Mouse (Mus musculus) liver (tissue): ENCODE results near the gene Ptrh2.

Experiments used
- DNase-seq: peaks from one replicate; pipeline ENCODE4 v3.0.0-alpha.2; 2020; ENCODE audit warnings: mixed read lengths

Gene Ptrh2

DNA sequence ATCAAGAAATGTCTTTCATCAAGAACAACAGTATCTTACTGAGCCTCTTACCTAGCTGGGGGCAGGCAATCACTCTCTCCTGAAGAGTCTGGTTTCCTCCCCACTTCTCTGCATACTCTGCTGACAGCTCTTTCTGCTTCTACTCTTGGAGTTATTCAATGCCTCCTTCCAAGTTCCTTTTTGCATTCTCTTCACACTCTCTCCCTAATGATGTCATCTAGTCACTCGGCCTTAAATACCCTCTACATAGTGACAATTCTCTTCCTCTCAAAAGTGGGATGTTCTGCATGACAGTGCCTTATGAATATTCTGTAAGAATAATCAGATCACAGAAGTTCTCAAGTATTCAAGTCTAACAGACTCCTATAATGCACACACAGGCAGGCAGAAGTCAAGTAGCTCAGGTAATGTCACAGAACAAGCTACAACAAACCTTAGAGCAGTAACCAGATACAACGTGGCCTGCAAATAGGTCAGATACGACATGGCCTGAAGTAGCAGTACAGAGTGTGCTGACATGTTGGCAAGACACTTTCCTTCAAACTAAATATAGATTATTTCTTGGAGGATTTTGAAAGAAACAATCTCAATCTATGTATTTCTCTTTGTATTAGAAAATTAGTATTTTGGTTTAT, 12.6 kb upstream of the Ptrh2 start:
- no peak for DNase-seq

DNA sequence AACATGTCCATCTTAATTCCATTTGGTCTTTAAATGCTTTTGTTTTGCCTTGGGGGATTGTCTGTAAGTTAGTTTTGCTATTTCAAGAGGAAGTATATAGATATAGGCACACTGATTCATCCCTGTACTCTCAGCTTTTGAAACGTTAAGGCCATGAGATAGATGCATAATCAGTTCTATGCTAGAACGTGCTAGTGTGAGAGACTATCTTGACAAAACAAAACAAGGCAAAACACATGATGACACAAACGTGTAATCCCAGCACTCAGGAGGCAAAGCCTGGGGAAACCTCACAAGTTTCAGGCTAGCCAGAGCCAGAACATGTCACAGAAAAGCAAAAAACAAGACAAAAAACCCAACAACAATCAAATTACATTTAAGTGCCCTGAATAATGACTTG, 11.0 kb upstream of the Ptrh2 start:
- no peak for DNase-seq

DNA sequence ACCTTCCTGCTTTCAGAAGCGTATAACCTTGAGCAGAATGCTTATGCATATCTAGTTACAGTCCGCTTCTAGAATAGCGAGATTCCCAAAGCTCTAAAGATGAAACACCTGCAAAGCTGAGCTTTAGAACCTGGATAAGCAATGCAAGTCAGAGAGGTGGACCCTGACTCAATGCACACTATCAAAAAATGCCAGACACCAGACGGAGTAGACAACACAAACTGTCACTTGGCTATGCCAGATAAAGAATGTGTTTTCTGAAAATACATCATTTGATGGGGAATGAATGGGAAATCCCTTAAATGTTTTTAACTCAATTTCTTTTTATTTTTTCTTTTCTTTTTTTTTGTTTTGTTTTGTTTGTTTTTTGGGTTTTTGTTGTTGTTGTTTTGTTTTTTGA, 8.3 kb upstream of the Ptrh2 start:
- no peak for DNase-seq

DNA sequence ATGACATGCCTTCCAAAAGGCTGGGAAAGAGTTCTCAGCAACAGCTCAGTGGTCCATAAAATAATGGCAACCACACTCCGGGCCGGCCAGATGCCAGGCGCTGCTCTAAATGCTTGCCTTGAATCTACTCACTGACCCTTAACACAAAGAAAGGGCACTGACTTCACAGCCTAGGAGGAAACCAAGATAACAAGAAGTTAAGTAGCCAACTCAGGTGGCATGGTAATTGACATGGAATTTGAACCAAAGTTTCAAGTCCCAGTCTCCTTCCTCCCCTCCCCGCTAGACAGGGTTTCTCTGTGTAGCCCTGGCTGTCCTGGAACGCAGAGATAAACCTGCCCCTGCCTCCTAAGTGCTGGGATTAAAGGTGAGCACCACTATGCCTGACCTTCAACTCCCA, 4.8 kb upstream of the Ptrh2 start:
- no peak for DNase-seq

DNA sequence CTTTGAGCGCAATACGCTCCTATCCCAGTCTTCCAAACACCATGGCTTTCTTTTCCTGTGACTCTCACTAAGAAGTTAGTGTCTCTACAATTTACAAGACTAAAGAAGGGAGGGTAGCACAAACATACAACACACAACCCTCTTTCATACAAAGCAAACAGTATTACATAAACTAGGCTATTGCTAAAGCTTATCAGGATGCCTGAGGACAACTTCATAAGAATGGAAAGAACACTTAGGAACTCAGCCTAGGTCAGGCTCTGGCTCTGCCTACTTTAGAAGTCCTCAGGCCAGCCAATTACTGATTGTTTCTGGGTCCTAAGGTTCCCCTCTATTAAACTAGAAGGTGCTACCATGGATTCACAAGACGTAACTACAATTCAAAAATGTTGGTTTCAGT, 3.1 kb upstream of the Ptrh2 start:
- no peak for DNase-seq

DNA sequence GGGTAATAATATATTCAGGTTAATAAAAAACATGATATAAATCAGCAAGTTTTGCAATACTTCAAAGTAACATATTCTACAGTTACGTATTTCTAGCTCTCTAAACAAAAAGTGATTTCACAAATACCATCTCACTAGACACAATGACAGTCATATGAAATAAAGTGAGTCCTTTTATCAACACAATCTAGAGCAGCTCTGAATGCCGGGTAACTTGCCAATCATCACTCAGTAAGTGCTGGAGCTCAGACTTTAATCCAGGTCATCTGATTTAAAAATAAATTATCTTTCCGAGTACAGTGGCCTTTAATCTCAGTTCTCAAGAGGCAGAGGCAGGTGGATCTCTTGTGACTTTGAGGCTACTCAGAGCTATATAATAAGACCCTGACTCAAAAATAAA, 2.4 kb upstream of the Ptrh2 start:
- no peak for DNase-seq

DNA sequence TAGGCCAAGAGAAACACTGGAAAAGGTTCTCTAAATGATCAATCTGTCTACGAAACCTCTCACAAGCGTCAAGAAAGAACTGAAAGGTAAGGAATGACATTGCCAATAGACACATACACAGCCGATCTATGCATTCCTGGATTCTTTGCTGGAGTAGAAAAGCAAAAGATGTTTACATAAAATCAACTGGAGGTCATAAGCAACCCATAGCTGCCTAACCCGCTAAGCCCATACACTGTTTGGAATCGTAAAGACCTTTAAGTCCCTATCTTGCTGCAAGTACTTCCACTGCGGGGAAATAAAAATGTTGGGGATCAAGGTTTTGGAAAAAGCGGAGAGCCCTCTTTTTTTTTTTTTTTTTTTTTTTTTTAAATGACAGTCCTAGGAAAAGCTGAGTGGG, 924 bp upstream of the Ptrh2 start:
- DNase-seq = no peak

DNA sequence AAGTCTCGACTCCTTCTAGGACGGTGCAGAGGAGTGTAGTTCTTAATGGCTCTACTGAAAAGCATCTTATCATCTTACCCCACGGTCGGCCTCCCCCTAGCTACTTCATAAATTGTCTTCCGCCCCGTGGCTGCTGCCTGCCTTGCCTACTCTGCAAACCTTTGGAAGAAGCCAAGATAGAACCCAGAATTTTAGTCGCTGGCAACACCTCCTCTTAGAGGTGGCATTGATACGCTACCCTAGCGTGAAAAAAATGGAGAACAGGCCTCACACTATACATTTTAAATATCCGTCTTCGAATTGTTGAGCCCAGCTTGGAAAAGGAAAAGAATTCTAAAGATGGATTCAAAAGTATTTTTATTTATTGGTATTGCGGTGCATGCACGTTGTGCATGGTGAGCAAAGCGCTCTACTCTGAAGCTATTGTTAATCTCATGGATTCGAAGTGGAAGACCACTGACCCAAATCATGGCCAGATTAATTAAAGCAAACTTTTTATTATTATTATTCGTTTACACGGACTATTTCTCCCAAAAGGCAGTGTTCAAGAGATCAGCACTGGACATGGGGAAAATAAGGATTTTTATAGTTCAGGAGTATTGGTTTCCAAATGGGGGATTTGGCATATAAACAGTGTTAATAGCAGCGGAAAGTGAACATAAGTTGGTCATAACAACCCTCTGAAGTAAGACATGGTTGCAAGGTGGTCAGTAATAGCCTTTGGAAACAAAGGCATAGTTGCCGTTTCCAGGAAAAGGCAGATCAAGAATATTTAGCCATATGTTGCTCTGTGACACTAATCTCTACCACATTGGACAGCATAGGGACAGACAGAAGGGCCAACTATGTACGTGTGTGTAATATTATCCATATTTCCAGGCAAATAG, 584 bp downstream of the Ptrh2 start:
- no peak for DNase-seq

DNA sequence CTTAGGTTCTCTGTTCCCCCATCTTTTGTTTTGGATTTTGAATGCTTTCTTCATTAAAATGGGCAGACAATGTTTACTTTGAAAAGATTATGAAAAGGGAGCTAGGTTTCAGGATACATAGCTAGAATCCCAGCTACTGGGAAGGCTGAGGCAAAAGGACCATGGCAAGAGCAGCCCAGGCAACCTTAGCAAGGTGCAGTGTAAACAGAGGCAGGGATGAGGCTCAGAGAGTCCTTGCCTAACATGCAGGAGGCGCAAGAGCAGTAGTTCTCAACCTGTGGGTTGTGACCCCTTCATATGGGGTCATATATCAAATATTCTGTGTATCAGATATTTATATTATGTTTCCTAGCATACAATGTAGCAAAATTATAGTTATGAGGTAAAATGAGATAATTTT, 1.6 kb downstream of the Ptrh2 start:
- DNase-seq = no peak

DNA sequence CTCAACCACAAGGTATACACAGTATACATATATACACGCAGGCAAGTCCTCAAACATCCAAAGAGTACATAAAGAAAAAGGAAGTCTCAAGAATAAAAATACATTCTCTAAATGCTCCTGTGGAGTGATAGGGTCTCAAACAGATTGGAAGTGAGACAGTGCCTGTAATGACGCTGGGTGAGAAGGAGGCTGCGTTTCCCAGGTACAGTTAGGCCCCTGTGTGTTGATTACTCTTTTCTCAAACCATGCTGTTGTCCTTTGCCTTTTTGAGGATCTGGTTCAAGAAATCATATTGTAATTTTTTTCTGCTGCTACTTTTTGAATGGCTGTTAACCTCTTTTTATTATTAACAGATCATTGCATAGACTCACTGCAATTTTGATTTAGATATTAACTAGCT, 6.6 kb downstream of the Ptrh2 start:
- no peak for DNase-seq

DNA sequence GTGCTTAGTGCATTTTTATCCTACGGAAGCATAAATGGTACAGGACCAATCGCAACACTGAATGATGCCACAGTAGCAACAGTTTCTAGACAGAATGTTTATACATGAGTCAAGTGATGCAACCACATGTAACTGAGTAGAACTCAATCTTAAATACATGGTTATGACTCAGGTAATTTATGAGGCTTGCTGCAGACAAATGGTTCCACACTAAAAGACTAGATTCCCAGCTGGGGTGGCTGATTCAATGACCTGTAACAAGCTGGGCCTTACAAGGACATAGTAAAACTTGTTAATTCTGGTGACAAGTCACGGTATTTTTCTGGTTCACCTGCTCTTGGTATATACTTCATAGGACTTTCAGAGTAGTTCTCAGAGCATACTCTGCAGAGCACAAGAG, 7.7 kb downstream of the Ptrh2 start:
- DNase-seq = no peak

DNA sequence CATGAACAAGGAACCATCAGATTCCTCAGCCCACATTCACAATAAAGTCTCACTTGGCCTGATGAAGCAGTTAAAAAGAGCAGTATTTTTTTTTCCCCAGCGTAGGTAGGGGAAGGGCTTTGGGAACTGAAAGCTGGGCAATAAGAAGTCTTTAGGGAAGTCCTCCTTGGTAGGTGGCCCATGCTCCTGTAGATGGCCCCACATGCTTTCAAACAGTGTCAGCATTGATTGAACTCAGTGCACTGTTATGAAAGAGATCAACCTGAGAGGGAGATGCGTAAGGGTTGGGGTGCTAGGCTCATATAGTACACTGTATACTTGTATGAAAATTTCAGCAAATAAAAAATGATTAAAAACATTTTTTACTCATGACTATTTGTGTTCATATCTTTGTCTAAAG, 8.2 kb downstream of the Ptrh2 start:
- no peak for DNase-seq

DNA sequence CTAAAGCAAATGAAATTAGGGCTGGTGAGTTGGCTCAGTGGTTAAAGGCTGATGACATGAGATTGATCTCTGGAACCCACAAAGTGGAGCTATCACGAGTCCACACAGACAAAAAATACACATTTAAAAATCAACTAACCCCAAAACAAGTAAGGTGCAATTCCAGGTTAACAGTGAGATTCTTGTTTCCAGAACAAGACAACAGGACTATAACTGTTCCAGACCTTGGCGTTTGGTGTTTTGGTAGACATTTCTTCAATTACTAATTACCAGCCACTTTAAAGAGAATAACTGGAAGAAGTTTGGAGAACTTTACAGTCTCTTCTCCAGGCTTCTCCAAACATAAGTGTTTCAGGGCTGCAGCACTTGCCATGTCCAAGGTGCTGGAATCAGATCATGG, 8.8 kb downstream of the Ptrh2 start:
- DNase-seq = no peak

DNA sequence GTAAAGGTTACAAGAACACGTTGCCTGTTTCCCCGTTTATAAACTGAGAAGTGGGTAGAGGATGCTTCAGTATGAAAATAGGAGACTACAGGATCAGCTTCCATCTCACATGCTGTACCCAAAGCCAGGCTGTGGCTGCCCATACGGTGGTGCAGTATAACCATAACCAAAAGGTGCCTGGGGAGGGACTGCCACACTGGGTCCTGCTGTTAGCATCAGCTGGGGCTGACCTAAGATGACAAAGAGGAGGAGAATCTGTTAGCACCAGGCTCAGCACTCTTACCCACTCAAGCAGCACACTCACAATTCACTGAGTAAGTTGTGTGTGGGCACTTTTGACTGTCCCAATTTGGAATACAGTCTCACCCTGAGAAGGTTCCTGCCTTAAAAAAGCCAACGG, 11.7 kb downstream of the Ptrh2 start:
- DNase-seq = no peak

DNA sequence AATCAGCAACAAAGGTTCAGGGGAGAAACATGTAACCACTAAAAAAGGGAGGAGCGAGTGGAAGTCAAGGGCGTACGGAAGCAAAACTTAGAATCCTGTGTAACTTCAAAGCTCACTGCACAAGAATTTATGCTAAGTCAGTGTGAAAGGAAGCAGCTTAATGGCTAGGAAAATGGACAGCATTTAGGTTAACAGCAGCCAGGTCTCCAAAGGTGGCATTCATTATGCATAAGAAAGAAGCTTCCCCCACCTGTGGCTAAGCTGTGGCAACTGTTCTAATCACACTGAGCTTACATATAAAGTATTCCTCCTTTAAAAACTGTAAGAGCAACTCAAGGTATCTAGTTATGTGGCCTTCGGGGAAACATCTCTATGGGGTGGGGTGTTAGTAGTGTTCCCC, 17.4 kb downstream of the Ptrh2 start:
- no peak for DNase-seq

DNA sequence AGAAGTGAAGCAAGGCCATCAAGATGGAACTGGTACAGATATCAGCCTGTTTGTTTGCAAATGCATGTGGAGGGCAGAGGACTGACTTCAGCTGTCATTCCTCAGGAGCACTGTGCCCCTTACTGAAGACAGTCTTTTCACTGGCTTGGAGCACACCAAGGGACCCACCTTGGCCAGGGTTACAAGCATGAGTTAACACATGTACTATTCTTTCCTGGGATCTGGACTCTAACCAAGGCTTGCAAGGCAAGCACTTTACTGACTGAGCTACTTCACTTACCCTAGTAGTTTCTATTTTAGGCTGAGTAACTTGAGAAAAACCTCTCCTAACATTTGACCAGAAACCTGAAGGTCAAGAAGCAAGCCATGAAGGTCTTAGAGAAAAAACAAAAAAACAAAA, 30.8 kb downstream of the Ptrh2 start:
- no peak for DNase-seq

DNA sequence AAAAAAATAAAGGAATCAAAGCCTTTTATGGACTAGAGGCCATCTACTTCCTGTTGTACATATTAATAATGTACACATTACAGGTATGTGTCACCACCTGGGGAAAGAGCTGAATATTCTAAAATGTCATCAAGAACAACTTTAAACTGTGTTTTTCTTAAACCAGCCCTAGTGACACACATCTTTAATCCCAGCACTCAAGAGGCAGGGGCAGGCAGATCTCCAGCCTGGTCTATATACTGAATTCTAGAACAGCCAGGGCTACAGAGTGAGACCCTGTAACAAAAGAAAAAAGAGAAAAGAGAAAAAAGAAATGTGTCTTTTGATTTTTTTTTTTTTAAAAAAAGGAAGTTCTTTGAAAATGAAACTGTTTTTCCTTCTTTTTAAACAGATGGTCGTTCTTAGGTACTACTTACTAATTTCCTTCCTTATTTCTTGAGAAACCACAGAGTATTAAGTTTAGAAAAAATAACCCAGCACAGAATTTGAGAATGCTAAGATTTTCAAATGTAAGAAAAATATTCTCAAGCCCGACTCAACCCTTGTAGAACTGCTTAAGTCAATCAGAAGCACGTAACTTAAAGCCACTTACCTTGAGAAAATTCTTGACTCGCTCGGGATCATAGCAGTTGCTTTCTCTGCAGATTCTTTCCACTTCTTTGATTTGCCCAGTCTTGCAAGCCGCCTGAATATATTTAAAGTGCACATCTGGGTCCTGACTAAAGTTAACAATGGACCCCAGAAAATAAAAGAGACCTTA, 33.7 kb downstream of the Ptrh2 start:
- no peak for DNase-seq

DNA sequence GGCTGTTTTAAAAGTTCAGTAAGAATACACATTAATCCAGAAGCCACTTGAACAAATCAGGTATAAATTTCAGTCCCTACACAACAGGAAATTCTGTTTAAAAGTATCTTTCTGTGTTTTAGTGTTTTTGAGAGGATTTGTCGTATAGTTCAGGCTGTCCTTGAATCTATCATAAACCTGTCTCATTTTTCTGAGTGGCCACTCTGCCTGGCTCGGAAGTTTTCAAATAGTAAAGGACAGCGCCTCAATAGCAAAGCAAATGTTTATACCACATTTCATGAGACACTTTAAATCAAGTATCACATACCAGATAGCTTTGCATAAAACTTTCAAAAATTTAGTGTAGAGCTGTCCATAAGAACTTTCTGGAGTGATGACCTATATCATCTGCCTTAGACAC, 34.6 kb downstream of the Ptrh2 start:
- DNase-seq = no peak

DNA sequence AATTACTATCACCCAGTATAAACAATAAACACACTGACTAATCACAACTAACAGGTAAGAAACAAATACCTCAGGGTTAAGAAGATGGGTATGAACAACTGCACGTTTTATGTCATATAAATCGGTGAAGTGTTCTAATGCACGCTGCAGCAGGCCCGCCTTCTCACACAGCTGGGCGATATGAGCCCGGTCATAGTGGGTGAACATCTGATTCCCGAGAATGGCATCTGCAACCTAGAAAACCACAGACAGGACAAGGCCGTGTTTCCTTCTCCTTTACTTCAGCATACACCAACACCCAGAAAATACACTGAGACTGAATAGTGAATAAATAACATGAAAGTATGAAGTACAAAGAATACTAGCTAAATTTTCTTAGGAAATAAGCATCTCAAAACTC, 35.6 kb downstream of the Ptrh2 start:
- no peak for DNase-seq

DNA sequence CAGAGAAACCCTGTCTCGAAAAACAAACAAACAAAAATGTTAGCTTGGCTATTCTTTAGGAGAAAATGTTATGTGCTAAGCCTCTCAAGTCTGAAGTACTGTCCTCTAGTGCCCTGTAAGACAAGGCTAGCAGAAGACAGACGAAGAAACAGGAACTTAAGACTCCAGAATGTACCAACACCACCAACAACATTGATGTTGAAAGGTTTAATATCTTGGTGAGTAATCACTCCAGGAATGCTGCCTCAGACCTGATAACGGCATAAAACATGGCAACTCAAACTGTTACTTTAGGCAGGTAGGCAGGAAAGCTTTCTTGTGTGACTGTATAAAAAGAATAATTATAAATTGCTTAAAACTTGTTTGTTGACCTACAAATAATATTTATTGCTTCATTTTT, 40.2 kb downstream of the Ptrh2 start:
- DNase-seq = no peak

DNA sequence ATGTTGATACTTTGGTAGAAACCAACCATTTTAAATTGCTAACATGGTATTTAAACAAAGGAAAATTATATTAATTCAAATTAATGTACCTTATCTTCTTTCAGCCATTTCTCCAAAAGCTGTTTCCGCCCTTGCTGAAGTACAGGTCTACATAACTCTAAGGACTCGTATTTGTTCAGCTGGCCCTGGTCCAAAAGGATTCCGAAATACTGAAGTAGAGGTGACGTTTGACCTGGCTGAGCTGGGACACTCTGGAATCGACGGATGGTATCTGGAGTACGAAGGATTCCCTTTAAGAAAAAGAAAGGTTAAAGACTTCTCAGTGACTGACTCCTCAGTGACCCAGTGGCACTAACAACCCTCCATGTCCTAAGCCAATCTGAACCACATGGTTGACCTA, 41.2 kb downstream of the Ptrh2 start:
- DNase-seq = no peak

DNA sequence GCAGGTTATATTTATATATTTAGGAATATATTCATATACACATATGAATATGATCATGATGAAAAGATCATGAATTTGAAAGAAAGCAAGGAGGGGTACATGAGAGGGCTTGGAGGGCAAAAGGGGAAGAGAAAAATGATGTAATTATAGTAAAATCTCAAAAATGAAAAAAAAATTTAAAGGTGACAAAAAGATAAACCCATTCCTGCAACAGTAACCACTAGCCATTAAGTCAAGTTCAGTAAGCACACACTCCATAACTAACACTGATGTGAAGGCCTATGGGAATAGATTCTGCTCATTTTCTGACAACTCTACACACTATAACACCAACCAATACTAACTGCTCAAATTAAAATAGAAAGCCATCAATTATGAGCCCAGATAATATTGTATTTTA, 41.8 kb downstream of the Ptrh2 start:
- no peak for DNase-seq

DNA sequence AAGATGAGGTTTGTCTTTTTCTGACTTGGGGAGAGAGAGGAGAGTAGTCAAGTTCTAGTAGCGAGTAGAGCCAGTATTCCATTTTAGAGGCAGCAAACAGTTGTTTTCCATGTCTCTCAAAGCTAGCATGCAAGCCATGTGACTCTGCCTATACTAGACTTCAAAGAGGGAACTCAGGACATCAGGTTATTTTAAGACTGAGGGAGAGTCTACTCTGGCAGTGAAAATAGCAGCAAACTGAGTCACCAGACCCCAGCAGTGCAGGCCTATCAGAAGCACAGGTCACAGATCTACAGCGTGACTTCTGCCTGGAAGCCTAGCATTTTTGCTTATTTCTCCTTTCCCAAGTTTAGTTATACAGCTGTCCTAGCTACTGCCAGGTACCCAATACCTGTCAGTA, 47.7 kb downstream of the Ptrh2 start:
- no peak for DNase-seq
